Mouse (Mus musculus) ovary, postnatal 14 days (tissue): ENCODE results near the gene Tmem199.
"Not testable (repeated sequence)": the region's sequence is repeated elsewhere in the genome, so short reads cannot be mapped to it uniquely, and the experiment has no call there.

Experiments used
- DNase-seq: peaks from one replicate; pipeline ENCODE4 v3.0.0; 2022; ENCODE audit warnings: low spot score

Gene Tmem199

DNA sequence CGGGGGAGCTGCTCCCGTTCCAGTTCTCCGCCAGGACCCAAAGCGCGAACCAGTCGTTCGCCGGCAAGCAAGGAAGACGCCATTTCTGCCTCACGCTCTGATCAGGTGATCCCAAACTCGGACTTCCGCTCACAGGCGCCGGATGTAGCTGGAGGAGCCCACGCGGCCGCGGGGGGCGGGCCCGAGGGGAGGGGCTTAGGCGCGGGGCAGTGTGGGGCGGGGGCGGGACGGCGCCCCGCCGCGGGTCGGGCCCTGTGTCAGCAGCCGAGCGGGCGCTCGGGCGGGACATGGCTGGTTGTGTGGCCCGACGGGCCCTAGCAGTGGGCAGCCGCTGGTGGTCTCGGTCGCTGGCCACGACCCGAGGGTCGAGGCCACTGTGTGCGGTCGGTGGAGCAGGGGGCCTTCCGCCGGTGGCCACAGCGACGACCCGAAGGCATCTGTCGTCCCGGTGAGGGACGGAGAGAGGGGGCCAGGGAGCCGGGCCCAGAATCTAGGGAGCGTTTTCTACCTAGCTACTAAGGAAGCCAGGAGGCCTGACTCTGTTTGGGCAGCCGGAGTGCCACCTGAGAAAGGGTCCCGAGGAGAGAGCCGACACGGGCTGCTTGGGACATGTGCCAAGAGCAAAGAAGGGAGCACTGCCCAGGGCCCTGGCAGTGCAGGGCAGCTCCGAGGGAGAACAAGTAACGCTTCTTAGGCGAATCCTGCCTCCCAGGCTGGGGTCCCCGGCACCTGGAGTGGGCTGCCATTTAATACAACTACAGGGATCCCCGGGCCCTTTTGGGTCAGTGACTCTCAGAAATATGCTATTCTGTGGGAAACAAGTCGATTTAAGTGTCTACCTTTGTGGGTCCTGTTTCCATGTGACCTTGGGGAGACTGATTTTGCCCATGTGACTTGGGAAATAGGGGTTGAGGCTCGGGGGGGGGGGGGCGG lies at the start of gene Tmem199, which contains the start of gene Poldip2:
Tmem199 (minus strand) TSS at position 148 of the 933 bp plus-strand sequence.
Poldip2 (plus strand) TSS at position 169 of the 933 bp plus-strand sequence.
- peak; percentile 78 for DNase-seq

DNA sequence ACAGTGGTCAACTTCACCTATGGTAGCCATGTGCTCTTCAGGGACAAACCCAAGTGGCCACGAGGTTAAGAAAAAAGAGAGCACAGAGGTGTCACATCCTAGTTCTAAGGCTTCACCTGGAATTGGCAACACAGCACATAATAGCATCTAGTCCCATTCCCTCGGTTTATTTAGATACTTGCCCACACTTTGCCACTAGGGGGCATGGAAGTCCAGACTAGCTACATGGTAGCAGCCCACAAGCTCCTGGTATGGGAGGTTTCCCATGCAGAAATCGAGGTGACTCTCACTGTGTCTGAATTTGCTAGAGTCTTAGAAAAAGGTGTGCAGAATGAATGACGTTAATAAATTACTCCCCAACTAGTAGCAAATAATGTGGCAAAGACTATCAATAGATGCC lies 48.5 kb upstream of the Tmem199 start:
- peak; percentile 61 for DNase-seq

DNA sequence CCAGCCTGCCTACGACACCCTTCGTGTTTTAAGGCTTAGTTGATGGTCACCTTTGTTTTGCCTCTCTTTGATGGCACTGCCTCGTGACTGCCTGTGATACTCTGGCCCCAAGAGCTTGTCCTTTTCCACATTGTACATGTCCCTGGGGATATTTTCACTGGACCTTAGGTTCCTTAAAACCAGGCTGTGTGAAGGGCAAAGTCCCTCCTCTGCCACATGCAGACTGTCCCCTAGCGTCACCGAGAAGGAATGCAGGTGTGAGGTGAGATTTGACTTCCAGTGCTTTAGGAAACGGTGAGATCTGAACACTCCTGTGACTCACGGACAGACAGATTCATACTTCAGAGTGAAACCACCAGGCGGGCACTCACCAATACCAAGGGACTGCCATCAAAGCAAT lies 45.3 kb upstream of the Tmem199 start:
- DNase-seq = no peak

DNA sequence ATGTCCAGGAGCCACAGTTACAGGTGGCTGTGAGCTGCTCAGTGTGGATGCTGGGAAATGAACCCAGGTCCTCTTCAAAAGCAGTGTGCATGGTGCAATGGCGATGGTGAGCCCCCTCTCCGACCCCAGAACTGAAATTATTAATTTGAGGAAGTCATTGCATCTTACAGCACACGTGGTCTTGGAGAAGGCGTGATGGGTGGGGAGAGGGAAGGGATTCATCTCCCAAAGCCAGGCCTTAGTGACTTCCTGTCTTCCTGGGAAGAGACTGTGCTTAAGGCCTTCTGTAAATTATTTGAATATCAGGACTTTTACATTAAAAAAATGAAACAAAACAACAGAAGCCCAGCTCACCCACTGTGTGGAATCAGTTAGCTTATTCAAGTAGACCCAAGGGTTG lies 44.1 kb upstream of the Tmem199 start:
- DNase-seq = no peak

DNA sequence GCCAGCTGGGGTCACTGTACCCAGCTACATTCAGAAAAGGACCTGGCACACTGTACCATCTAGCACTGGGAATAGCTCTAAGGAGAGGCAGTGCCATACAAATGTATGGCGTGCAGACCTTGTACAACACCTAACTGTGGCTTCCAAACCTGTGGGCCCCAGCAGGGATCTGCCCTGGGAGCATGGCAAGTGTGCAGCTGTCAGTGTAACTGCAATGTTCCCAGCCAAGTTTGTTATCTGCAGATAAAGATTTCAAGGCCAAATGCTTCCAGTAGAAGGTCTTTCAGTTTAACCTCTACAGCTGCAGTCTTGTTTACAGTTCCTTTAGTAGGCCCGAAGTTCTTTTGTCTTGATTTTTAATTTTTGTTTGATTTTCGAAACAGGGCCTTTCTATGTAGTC lies 43.7 kb upstream of the Tmem199 start:
- no peak for DNase-seq

DNA sequence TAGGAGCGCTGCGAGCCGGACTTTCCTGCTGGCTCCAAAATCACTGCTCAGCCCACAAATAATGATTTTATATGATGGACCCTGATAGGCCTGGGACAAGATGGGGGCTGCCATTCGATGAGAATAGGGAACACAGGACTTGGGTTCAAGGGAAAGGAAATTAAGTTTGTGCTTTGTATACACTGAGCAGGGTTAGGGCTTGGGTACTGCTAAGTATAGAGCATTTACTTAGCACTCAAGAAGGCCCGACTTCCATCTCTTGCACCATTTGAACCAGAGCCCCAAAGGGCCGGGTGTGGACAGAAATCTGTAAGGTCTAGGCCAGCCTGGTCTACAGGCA lies 39.1 kb upstream of the Tmem199 start:
- DNase-seq = no peak

DNA sequence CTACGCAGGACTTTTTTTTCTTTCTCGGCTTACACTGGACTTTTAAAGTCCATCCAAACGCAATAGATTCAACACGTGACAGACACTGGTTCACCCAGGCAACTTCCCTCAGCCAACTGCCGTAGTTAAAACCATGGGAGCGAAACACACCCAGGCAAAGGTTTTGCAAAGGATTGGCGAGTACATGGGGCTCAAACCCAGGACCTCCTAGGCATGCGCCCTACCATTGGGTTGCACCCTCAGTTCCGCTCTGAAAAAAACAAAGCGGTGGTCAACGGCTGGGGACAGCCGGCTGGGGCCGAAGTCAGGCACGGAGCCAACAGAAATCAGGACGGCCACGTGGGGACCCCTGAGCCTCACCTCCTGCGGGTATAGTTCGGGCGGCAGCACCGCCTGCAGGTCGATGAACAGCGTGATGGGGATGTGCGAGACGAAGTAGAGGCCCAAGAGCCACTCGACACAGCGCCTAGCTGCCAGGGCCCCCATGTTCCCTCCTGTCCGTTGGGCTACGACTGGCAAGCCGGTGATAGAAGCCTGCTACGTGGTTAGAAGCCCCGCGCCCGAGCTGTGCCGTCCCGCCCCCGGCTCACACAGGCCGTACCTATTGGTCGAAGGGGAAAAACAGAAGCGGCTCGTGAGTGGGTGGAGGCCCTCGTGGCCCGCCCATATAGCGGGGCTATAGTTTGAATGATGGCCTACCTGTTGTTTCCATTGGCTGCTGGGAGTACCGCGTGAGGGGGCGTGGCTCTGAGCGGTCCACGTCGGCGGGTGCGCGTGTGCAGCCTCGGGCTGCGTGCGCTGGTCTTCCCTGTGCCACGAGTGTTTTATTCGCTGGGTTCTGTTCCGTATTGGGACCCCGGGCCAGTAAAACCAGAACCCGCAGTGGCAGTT lies 38.4 kb upstream of the Tmem199 start, which contains the start of gene Tmem97:
Tmem97 (minus strand) TSS at position 610 of the 891 bp plus-strand sequence.
- peak; percentile 82 for DNase-seq

DNA sequence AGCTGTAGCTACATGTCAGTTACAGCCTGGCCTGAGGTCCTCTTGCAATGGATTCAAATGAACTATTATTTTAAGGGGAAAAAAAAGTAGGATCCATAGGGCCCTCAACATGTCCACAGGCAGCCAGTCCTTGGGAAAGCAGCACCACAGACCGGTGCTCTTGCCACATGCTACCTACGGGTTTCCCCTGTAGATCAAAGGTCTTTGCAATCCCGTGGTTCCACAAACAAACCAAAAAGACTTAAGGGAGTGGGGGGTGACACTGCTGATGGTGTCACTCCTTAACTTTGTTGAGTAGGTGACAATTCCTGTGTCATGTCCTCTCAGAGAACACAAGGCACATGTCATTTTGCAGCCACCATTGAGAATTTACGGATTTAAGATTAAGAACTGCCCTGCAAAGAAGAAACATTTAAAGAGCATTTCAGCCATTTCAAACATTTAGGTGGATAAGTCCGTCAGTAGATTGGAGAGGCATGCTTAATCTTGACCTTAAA lies 37.6 kb upstream of the Tmem199 start:
- no peak for DNase-seq

DNA sequence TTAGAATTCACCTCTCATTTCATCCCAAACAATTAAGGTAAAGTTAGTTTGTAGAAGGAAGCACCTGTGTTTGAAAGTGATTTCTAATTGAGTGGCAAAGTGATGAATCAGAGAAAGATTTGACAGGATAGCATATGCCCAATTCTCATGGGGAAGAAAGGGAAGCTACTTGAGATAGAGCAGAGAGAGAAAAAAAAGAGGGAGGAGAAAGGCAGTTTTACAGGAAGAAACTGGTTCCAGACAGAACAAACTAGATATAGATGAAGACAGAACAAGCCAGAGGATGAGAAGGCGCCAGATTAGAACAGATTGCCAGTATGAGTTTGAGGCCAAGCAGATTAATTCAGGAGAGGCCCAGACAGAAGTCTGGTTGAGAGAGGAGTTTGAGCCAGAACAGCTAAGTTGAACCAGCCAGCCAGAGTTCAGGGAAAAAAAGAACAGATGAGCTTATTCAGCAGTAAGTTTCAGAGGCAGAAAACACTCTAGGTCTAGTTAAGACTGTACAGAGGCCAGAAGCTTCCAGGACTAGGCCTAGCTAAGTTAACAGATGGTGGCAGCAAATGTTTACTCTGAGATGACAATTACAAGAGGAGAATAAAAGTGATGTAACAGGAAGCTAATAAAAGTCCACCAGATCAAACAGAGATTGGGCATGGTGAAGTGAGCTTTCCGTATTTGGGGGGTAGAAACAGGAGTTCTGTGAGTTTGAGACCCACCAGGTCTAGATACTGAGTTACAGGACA lies 35.9 kb upstream of the Tmem199 start:
- no peak for DNase-seq

DNA sequence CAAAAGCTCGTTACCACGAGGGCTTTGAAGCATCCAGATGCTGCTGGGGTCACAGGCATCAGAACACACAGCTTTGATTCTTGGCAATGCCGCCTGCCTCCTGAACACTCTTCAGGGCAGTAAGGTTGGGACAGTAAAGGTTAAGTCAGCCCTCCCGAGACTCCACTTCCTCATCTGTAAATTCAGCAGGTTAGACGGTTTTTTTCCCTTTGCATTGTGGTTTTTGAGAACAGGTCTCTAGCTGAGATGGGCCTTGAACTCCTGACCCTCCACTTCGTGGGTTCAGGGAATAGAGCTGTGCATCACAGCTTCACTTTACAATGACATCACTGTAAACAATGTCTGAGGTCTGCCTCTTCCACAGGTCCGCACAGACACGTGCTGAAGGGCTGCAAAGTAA lies 33.2 kb upstream of the Tmem199 start:
- no peak for DNase-seq

DNA sequence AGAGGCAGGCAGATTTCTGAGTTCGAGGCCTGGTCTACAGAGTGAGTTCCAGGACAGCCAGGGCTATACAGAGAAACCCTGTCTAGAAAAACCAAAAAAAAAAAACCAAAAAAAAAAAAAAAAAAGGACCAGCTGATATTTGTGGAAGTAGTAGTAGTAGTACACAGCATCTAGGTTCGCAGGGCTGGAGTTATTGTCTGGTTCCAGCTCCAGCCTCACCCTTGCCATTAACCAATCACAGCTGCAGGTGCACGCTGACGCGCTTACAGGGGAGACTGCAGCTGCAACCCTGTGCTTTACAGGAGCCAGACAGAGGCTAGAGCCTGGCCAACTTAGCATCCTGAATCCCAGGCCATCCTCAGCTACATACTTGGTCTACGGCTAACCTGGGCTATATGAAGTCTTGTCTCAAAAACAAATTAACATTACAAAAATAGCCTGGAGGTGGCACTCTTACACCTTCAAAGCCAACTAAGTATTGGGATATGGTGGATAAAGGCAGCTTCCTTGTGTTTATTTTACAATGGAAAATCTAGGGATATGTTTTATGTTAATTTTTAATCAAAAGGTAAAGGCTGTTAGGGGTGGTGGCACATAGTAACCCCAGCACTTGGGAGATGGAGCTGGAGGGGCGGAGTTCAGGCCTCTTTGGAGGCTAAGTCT lies 32.6 kb upstream of the Tmem199 start:
- DNase-seq = no peak

DNA sequence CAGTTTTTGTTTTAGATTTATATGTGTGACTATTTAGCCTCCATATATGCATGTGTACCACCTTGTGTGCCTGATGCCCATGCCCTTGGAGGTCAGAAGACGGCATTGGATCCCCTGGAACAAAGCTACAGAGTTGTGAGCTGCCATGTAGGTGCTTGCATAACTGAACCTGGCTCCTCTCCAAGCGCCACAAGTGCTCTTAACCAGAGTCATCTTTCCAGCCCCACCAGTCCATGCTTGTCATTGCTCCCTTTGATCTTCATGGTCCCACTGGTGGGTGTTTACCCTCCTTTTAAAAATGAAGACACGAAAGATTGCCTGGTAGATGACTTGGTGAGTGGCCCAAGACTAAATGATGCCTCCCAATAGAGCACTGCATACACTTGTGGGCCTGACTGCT lies 28.4 kb upstream of the Tmem199 start:
- no peak for DNase-seq

DNA sequence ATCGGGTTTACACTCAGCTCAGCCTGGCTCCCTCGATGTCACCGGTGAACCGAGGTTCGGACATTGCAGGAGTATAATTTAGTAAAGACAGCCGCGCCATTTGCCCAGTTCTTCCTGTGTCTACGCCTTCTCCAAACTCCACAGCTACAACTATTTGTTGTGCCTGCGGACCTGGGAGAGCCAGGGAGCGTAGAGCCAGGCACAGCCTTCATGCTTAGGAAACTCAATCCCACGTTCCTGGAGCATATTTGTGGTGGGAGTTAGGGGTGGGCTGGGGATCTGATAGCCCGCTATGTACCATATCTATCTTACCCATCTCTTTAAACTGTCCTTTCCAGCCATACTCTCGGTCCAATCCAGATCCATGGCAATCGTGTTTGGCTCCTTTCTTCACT lies 24.7 kb upstream of the Tmem199 start:
- DNase-seq = no peak

DNA sequence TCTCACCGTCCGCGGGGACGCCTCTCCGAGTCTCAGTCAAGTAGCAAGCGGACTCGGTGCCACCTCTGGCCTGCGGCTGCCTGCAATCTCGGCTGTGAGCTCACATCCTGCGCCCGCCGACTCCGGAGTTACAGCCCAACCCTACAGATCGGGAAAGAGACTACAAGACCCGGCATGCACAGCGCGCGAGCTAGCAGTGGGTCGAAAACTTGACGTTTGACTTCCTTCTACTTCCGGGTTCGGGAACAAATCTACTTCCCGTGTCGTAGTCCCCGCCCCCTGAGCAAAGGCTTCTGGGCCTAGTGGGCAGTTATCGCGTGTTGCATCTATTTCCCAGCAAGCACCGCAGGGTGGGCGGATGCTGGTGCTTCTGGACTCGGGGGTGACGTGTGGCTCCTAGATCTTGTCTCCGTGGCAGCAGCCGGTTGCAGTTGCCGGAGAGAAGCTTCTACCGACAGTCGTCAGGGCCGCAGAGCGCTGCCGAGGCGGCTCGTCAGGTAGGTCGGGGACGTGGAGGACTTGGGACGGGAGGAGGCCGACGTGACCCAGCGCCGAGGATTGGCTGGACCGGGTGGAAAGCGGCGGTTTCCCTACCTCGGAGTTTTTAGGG lies 24.2 kb upstream of the Tmem199 start, which contains the start of the genes Tnfaip1 and Ift20:
Tnfaip1 (minus strand) TSS at position 253 of the 610 bp plus-strand sequence.
Ift20 (plus strand) TSS at position 282 of the 610 bp plus-strand sequence.
- peak; percentile 90 for DNase-seq

DNA sequence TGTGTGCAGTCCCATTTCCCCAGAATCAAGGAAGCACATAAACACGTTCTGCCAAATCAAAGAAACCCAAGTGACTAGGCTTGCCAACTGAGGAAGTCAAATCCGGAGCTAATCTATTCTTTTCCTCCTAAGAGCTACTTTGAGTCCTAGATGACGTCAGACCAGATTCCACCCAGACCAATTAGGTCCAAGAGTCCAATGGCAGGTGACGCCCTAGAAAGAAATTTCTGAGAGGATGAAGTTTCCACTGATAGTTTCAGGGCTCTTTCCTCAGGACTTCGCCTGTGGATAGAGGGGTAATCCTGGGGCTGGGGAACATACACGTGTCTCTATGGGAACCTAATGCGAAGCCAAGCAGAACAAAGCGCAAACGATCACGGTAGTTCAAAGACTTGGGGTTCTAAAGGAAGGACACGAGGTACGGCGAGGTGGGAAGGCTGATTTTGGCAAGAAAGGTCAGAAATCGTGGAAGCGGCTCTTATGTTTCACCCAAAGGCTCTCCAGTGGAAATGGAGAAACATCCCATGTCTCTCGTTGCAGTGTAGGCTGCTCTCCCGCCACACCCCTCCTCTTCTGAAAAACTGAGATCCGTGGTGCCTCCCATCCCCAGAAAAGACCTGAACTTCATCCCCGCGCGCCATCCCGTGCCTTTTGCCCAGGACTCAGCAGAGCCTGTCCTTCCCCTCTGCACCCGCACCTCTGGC lies 23.6 kb upstream of the Tmem199 start:
- DNase-seq = no peak

DNA sequence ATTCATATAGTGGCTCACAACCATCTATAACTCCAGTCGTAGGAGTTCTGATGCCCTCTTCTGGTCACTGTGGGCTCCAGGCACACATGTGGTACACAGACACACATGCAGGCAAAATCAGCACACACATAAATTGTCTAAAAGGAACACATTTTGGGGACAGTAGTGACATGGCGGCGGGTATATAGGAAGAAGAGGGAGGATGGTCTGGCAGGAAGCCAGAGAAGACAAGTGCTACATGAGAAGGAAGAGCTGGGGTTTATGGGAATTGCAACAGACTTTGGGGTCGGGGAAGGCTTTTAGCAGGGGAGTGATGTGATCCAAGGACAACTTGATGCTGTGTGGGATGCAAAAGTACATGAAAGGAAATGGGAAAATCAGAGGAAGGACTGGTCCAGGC lies 22.5 kb upstream of the Tmem199 start:
- no peak for DNase-seq

DNA sequence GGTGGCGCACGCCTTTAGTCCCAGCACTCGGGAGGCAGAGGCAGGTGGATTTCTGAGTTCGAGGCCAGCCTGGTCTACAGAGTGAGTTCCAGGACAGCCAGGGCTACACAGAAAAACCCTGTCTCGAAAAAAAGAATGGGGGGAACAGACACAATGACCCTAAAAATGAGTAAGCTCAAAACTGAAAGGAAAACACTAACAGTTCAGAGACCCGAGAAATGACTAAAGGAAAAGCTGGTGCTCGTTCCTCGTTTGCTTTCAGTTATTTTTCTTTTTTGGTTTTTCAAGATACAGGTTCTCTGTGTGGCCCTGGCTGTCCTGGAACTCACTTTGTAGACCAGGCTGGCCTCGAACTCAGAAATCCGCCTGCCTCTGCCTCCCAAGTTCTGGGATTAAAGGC lies 19.5 kb upstream of the Tmem199 start:
- not testable (repeated sequence) for DNase-seq

DNA sequence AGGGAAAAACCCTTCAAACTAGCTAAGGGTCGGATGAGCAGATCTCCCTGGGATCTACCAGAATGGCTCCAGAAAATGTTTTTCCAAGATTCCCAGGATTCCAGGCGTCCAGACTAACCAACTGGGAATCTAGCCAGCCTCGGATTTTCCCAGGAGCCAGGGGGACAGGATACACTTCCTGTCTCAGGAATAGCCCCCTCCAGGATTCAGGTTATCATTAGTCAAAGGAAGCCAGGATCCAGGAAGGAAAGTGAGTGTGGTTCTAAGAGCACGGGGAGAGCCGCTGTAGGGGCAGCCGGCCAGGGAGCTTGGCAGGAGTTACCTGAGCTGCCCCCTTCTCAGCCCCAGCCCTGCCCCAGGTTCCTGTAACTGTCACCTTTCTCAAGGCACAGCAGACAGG lies 19.1 kb upstream of the Tmem199 start:
- DNase-seq = no peak

DNA sequence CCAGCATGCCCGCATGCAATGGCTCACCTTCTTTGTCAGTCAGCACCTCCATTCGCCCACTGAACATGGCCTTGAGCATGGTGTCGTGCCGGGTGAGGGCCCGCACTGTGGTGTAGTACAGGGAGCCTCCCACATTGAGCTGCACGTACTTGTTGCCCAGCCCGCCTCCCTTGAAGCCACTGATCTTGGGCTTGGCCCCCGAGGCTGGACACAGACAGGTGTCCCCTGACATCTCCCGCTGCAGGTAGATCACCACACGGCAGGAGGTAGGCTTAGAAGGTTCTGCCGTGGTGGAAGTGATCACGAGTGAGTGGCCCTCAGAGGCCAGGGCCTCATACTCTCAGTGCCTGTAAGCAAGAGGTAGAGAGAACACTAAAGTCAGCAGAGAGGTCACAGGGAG lies 18.0 kb upstream of the Tmem199 start:
- no peak for DNase-seq

DNA sequence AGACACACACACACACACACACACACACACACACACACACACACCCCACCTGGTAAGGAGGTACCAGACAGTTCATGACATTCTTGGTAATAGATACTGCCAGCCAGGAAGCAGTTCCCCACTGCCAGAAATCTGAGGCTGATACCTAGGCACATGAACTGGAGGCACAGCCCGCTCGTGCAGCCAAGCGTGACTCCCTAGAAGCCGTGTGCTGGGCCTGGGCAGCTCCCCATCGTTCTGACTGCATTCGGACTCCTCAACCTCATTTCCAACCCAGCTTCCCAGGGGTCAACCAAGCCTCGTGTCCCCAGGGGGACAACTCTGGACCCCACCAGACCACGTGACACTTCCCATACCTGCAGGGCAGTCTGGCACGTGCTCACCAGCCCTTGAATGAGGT lies 16.7 kb upstream of the Tmem199 start:
- no peak for DNase-seq
